ENCODE assay signal across 19 mouse cellular contexts in genomic region chr7:51885345-51885744, GRCm38 (mm10).
"Had no signal": no experiment of that assay in that cellular context is flagged by ENCODE, and none has a peak within 500 bp of the region (broad histone marks: within the 10 kb centered on the region; RNA-seq: fewer than 3 reads in every experiment).

No protein-coding gene starts in this region.

- H3K4me2 ChIP-seq: lung, embryonic 15.5 days; midbrain, embryonic 12.5 days; neural tube, embryonic 13.5 days; neural tube, embryonic 15.5 days had no signal

- H3K9me3 ChIP-seq: lung, embryonic 15.5 days; midbrain, embryonic 10.5 days; midbrain, embryonic 12.5 days; neural tube, embryonic 13.5 days; neural tube, embryonic 15.5 days had no signal

- H3K4me1 ChIP-seq: lung, embryonic 15.5 days; midbrain, embryonic 10.5 days; midbrain, embryonic 12.5 days; neural tube, embryonic 15.5 days had no signal

- DNase-seq: liver, postnatal 0 days; lung, adult 2 months; lung, postnatal 4 days; midbrain, embryonic 14.5 days; right cerebral cortex, adult 18-20 months; right cerebral cortex, postnatal 25 days; right cerebral cortex, postnatal 4 days; spleen, adult 18-20 months; thymus, adult 18-20 months; thymus, postnatal 14 days; thymus, postnatal 36 days had no signal

- H3K27ac ChIP-seq: lung, embryonic 15.5 days; midbrain, embryonic 10.5 days; midbrain, embryonic 12.5 days; neural tube, embryonic 13.5 days; neural tube, embryonic 15.5 days had no signal

- H3K27me3 ChIP-seq: lung, embryonic 15.5 days; midbrain, embryonic 12.5 days; neural tube, embryonic 13.5 days; neural tube, embryonic 15.5 days had no signal

- H3K4me3 ChIP-seq: lung, embryonic 15.5 days; midbrain, embryonic 10.5 days; midbrain, embryonic 12.5 days; myocyte; neural tube, embryonic 13.5 days; neural tube, embryonic 15.5 days had no signal

- ATAC-seq: liver, postnatal 0 days; lung, postnatal 0 days; midbrain, embryonic 16.5 days had no signal

- H3K9ac ChIP-seq: liver, postnatal 0 days; lung, embryonic 15.5 days; midbrain, embryonic 12.5 days; neural tube, embryonic 13.5 days; neural tube, embryonic 15.5 days had no signal

- H3K36me3 ChIP-seq: lung, embryonic 15.5 days; midbrain, embryonic 10.5 days; midbrain, embryonic 12.5 days; neural tube, embryonic 13.5 days had no signal
